Mouse (Mus musculus) lung, postnatal 0 days (tissue): ENCODE results near the gene Il16.

Experiments
- CTCF ChIP-seq: IDR thresholded peaks from 2 replicates; pipeline ENCODE4 v1.5.1; 2016; ENCODE audit warnings: antibody characterized with exemption, mild to moderate bottlenecking
- EP300 ChIP-seq: IDR thresholded peaks from 2 replicates; pipeline ENCODE4 v1.6.1; 2016; ENCODE audit warnings: antibody characterized with exemption, mild to moderate bottlenecking, control low read depth

GRCm38 (mm10) chr7:83626557-83627257, 118.8 kb downstream of the Il16 start:
- TF ChIP-seq CTCF (no peak), EP300 (no peak)
